Mouse (Mus musculus): ENCODE results near the gene Fcho2. TPM values are rescaled to one million over a fixed set of nuclear protein-coding genes. Genes with fewer than 3 reads are reported as not detected.

Gene Fcho2
- polyA plus RNA-seq, 2 experiments = 25.3 to 39.2 TPM

GRCm38 (mm10) chr13:98809087-98809486, 6.2 kb downstream of the Fcho2 start:
- no peak overlapping the region for H3K4me2 ChIP-seq (replicated peaks; ENCODE audit: low read depth, low read length, severe bottlenecking)
- WGBS = 88% methylated on average over 1 of the region's 1 CpGs
- peaks cover 4% of the 10 kb centered on the region; the same call in 1 of the 2 replicates for H3K36me3 ChIP-seq (ENCODE audit: control insufficient read depth, insufficient read depth, low read length)
- DNase-seq (ENCODE audit: low spot score) (no peak), ATAC-seq (ENCODE audit: low FRiP score, low read depth) (no peak)
- 0 out of 2 replicates have a peak, but pooled peaks cover 6% of the 10 kb centered on the region for H3K4me1 ChIP-seq (ENCODE audit: control insufficient read depth, insufficient read depth, low read length)
- H3K4me3 ChIP-seq (replicated peaks; ENCODE audit: low read length) = no peak overlapping the region
- no peak for TF ChIP-seq POLR2A (IDR thresholded peaks at IDR 0.05; ENCODE audit: borderline replicate concordance, extremely low read depth, insufficient read depth, insufficient read length)
- no peaks in the 10 kb centered on the region for H3K9me3 ChIP-seq (ENCODE audit: control insufficient read depth, low read length)
- H3K9ac ChIP-seq (ENCODE audit: low read depth, low read length, severe bottlenecking) = no peak overlapping the region
- no peak overlapping the region for H3K27ac ChIP-seq (replicated peaks; ENCODE audit: low read depth, low read length)
- no peaks in the 10 kb centered on the region for H3K27me3 ChIP-seq (ENCODE audit: control insufficient read depth, insufficient read depth, low read length)

DNA sequence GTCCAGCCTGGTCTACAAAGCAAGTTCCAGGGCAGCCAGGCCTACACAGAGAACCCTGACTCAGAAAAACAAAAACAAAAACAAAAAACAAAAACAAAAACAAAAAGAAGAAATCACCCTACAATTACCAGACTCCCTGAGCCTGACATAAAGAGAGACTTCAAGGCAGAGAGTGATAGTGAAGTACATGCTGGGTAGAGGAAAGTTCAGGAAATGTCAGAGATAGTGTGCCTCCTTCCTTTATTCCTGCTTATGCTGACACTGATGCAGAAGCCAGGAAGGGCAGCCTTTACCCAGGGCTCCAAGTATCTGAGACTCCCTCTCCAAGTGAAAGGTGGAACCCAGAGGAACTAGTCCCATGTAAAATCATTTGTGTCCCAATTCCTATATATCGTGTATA, 10.8 kb downstream of the Fcho2 start:
- Histone ChIP-seq H3K9ac (ENCODE audit: low read depth, low read length, severe bottlenecking) (no peak overlapping the region), H3K4me2 (replicated peaks; ENCODE audit: low read depth, low read length, severe bottlenecking) (no peak overlapping the region), H3K4me3 (replicated peaks; ENCODE audit: low read length) (no peak overlapping the region), H3K27ac (replicated peaks; ENCODE audit: low read depth, low read length) (no peak overlapping the region), H3K36me3 (ENCODE audit: control insufficient read depth, insufficient read depth, low read length) (peaks cover 31% of the 10 kb centered on the region), H3K4me1 (ENCODE audit: control insufficient read depth, insufficient read depth, low read length) (no peaks in the 10 kb centered on the region), H3K9me3 (ENCODE audit: control insufficient read depth, low read length) (no peaks in the 10 kb centered on the region; the same call in 1 of the 2 replicates), H3K27me3 (ENCODE audit: control insufficient read depth, insufficient read depth, low read length) (no peaks in the 10 kb centered on the region)
- DNase-seq (ENCODE audit: low spot score) = no peak
- 93% methylated on average over 1 of the region's 1 CpGs for WGBS
- no peak for ATAC-seq (ENCODE audit: low FRiP score, low read depth)
- TF ChIP-seq POLR2A (IDR thresholded peaks at IDR 0.05; ENCODE audit: borderline replicate concordance, extremely low read depth, insufficient read depth, insufficient read length) = no peak

DNA sequence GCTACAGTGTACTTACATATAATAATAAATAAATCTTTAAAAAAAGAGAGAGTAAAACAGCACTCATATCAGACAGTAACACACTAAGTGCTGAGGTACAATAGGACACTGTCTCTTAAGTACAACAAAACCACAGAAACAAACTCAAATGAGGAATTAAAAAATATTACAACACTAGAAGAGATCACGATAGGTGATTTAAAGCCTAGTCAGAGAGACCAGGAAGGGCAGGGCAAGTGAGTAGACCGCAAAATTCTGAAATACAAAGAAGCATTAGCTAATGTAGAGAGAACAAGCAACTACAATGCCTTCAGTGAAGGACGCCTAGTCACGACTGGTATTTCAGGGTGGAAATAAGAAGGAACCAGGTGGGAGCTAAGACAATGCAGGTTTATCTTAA, 11.6 kb downstream of the Fcho2 start:
- DNase-seq (ENCODE audit: low spot score) (no peak), ATAC-seq (ENCODE audit: low FRiP score, low read depth) (no peak)
- H3K9ac ChIP-seq (ENCODE audit: low read depth, low read length, severe bottlenecking) = no peak overlapping the region
- peaks cover 34% of the 10 kb centered on the region for H3K36me3 ChIP-seq (ENCODE audit: control insufficient read depth, insufficient read depth, low read length)
- no peak overlapping the region for H3K4me2 ChIP-seq (replicated peaks; ENCODE audit: low read depth, low read length, severe bottlenecking)
- no peaks in the 10 kb centered on the region; the same call in 1 of the 2 replicates for H3K9me3 ChIP-seq (ENCODE audit: control insufficient read depth, low read length)
- no peak overlapping the region for H3K4me3 ChIP-seq (replicated peaks; ENCODE audit: low read length)
- H3K27ac ChIP-seq (replicated peaks; ENCODE audit: low read depth, low read length) = no peak overlapping the region
- 84% methylated on average over 4 of the region's 4 CpGs for WGBS
- TF ChIP-seq POLR2A (IDR thresholded peaks at IDR 0.05; ENCODE audit: borderline replicate concordance, extremely low read depth, insufficient read depth, insufficient read length) = no peak
- no peaks in the 10 kb centered on the region for H3K4me1 ChIP-seq (ENCODE audit: control insufficient read depth, insufficient read depth, low read length)
- no peaks in the 10 kb centered on the region for H3K27me3 ChIP-seq (ENCODE audit: control insufficient read depth, insufficient read depth, low read length)

DNA sequence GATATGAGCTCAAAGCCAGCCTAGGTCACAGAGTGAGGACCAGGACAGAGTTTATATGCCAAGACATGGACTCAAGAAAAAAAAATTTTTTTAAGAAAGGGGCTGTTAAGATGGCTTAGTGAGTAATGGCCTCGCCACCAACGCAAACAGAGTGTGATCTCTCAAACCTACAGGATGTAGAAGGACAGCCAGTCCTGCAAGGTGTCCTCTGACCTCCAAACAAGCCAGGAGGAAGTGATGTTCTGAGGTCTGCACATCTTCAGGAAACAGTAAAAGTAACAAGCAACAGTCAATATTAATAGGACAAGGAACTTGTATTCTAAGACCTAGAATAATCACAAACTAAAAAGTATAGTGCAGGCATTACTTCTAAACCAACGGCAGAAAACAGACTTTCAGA, 12.3 kb downstream of the Fcho2 start:
- no peak for ATAC-seq (ENCODE audit: low FRiP score, low read depth)
- WGBS = 92% methylated on average over 3 of the region's 3 CpGs
- H3K36me3 ChIP-seq (ENCODE audit: control insufficient read depth, insufficient read depth, low read length) = peaks cover 36% of the 10 kb centered on the region

DNA sequence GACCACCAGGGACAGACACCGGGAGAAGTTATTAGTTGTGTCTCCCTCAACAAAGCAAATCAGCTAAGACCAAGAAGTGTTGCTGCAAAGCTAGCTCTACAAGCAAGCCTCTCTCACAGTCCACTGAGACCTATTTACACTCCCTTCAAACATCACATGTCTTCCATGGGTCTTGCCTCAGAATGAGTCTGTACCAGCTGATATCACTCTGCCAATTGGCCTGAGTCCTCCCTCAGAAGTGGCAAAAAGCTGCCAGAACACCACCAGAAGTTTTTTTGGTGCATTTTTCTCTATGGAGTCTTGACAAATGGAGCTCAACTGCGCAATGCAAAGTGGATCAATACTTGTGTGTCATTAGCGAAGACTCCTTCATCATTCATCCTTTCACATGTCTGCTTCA, 19.7 kb downstream of the Fcho2 start:
- H3K27me3 ChIP-seq (ENCODE audit: control insufficient read depth, insufficient read depth, low read length) = no peaks in the 10 kb centered on the region
- H3K4me2 ChIP-seq (replicated peaks; ENCODE audit: low read depth, low read length, severe bottlenecking) = no peak overlapping the region
- H3K9ac ChIP-seq (ENCODE audit: low read depth, low read length, severe bottlenecking) = no peak overlapping the region
- no peaks in the 10 kb centered on the region; the same call in 1 of the 2 replicates for H3K9me3 ChIP-seq (ENCODE audit: control insufficient read depth, low read length)
- H3K4me3 ChIP-seq (replicated peaks; ENCODE audit: low read length) = no peak overlapping the region
- no peak for ATAC-seq (ENCODE audit: low FRiP score, low read depth)
- H3K27ac ChIP-seq (replicated peaks; ENCODE audit: low read depth, low read length) = no peak overlapping the region
- H3K36me3 ChIP-seq (ENCODE audit: control insufficient read depth, insufficient read depth, low read length) = peaks cover 36% of the 10 kb centered on the region
- no peak for DNase-seq (ENCODE audit: low spot score)
- TF ChIP-seq POLR2A (IDR thresholded peaks at IDR 0.05; ENCODE audit: borderline replicate concordance, extremely low read depth, insufficient read depth, insufficient read length) = no peak
- WGBS = 95% methylated on average over 3 of the region's 3 CpGs
- no peaks in the 10 kb centered on the region for H3K4me1 ChIP-seq (ENCODE audit: control insufficient read depth, insufficient read depth, low read length)

More for the DNA sequence above, 12.3 kb downstream of the Fcho2 start:
- Histone ChIP-seq H3K4me1 (ENCODE audit: control insufficient read depth, insufficient read depth, low read length) (no peaks in the 10 kb centered on the region), H3K27me3 (ENCODE audit: control insufficient read depth, insufficient read depth, low read length) (no peaks in the 10 kb centered on the region), H3K4me3 (replicated peaks; ENCODE audit: low read length) (no peak overlapping the region), H3K9ac (ENCODE audit: low read depth, low read length, severe bottlenecking) (no peak overlapping the region), H3K9me3 (ENCODE audit: control insufficient read depth, low read length) (no peaks in the 10 kb centered on the region; the same call in 1 of the 2 replicates), H3K27ac (replicated peaks; ENCODE audit: low read depth, low read length) (no peak overlapping the region), H3K4me2 (replicated peaks; ENCODE audit: low read depth, low read length, severe bottlenecking) (no peak overlapping the region)
- TF ChIP-seq POLR2A (IDR thresholded peaks at IDR 0.05; ENCODE audit: borderline replicate concordance, extremely low read depth, insufficient read depth, insufficient read length) = no peak
- DNase-seq (ENCODE audit: low spot score) = no peak

- Histone ChIP-seq H3K9ac (ENCODE audit: low read depth, low read length, severe bottlenecking) (no peak overlapping the region), H3K27ac (replicated peaks; ENCODE audit: low read depth, low read length) (no peak overlapping the region), H3K4me3 (replicated peaks; ENCODE audit: low read length) (no peak overlapping the region), H3K4me2 (replicated peaks; ENCODE audit: low read depth, low read length, severe bottlenecking) (no peak overlapping the region), H3K9me3 (ENCODE audit: control insufficient read depth, low read length) (no peaks in the 10 kb centered on the region), H3K27me3 (ENCODE audit: control insufficient read depth, insufficient read depth, low read length) (no peaks in the 10 kb centered on the region), H3K36me3 (ENCODE audit: control insufficient read depth, insufficient read depth, low read length) (peaks cover 26% of the 10 kb centered on the region), H3K4me1 (ENCODE audit: control insufficient read depth, insufficient read depth, low read length) (no peaks in the 10 kb centered on the region)
- DNase-seq (ENCODE audit: low spot score) = no peak
- no peak for TF ChIP-seq POLR2A (IDR thresholded peaks at IDR 0.05; ENCODE audit: borderline replicate concordance, extremely low read depth, insufficient read depth, insufficient read length)
- 87% methylated on average over 1 of the region's 1 CpGs for WGBS
- no peak for ATAC-seq (ENCODE audit: low FRiP score, low read depth)
Observed at GRCm38 (mm10) chr13:98792864-98793263, 22.4 kb downstream of the Fcho2 start.

Data from limb, embryonic 14.5 days (tissue).